Mouse (Mus musculus) spleen, adult 2 months (tissue): Measurements from ENCODE around the gene Atf7ip.

Experiments used
- CTCF ChIP-seq: fragments of 200-500 bp; IDR thresholded peaks from 2 replicates; pipeline ENCODE4 v1.5.1; 2011; ENCODE audit warnings: mild to moderate bottlenecking, inconsistent platforms; ENCODE audit not compliant: insufficient read depth, insufficient read length, insufficient replicate concordance; ENCODE audit errors: extremely low read depth
- POLR2A ChIP-seq: fragments of 200-500 bp; IDR thresholded peaks from 2 replicates; pipeline ENCODE4 v1.6.1; 2011; ENCODE audit warnings: low read depth, low read length, inconsistent platforms

DNA sequence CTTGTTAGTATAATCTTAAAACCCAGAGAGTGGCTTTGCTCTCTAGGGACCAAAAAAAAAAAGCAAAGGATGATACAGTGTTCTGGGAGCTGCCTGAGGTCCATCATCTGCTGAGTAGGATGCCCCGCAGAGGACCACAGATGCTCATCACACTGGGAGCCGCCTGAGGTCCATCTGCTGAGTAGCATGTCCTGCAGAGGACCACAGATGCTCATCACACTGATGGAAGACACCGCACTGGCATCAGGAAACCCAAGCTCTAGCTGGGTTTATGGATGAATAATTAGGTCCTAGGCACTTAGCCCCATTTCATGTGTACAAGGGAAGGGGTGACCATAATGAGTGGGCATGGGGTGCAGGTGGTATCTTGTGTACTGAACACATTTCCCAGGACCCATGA lies 108.2 kb downstream of the Atf7ip start:
- TF ChIP-seq POLR2A (no peak), CTCF (no peak)
